Mouse (Mus musculus) bone marrow macrophage, adult 2 months (primary cell): ENCODE results near the gene Mat2a.

Experiments used
- CTCF ChIP-seq: IDR thresholded peaks from 2 replicates; pipeline ENCODE4 v1.5.1; 2012; ENCODE audit warnings: low read depth, mild to moderate bottlenecking, low read length, moderate library complexity
- POLR2A ChIP-seq: IDR thresholded peaks from 2 replicates; pipeline ENCODE4 v1.6.1; 2012; ENCODE audit warnings: mild to moderate bottlenecking, low read depth, low read length, borderline replicate concordance

- TF ChIP-seq POLR2A, result no peak
- TF ChIP-seq CTCF, result no peak
These were observed 24.2 kb downstream of the Mat2a start for GRCm38 (mm10) chr6:72415181-72415580.
